Mouse (Mus musculus) frontal cortex, adult (tissue): ENCODE measurements around the gene Eea1.
"Not testable (repeated sequence)": the region's sequence is repeated elsewhere in the genome, so short reads cannot be mapped to it uniquely, and the experiment has no call there.

ENCODE experiments used
- ATAC-seq: cut with Nextera tagmentation; 2 replicates; pipeline ENCODE4 v1.9.2; 2017; ENCODE audit warnings: mild to moderate bottlenecking, moderate library complexity, mixed read lengths; ENCODE audit not compliant: low TSS enrichment

The Eea1 gene

GRCm38 (mm10) chr10:95940046-95940900 is at the start of gene Eea1:
Gene Eea1 (plus strand): TSS chr10:95940650.
- peak; percentile 95 for ATAC-seq

GRCm38 (mm10) chr10:95891214-95891960 is 49.1 kb upstream of the Eea1 start:
- ATAC-seq, result no peak

- ATAC-seq, result no peak
Observed at GRCm38 (mm10) chr10:95892132-95892531, 48.3 kb upstream of the Eea1 start.

GRCm38 (mm10) chr10:95893291-95893932 is 47.0 kb upstream of the Eea1 start:
- ATAC-seq, result no peak

GRCm38 (mm10) chr10:95894036-95894855 is 46.2 kb upstream of the Eea1 start:
- peak; percentile 81 for ATAC-seq

- peak; percentile 96 for ATAC-seq
Observed at GRCm38 (mm10) chr10:95894856-95895386, 45.5 kb upstream of the Eea1 start.

- peak; percentile 42 for ATAC-seq
Observed at GRCm38 (mm10) chr10:95898471-95899154, 41.8 kb upstream of the Eea1 start.

- peak; percentile 62 for ATAC-seq
Observed at GRCm38 (mm10) chr10:95904668-95905067, 35.8 kb upstream of the Eea1 start.

GRCm38 (mm10) chr10:95909246-95909909 is 31.1 kb upstream of the Eea1 start:
- ATAC-seq, result peak; percentile 78

- peak; percentile 86 for ATAC-seq
Observed at GRCm38 (mm10) chr10:95911016-95911415, 29.4 kb upstream of the Eea1 start.

- no peak for ATAC-seq
Observed at GRCm38 (mm10) chr10:95914434-95915174, 25.8 kb upstream of the Eea1 start.

- ATAC-seq, result no peak
Observed at GRCm38 (mm10) chr10:95918716-95919115, 21.7 kb upstream of the Eea1 start.

- ATAC-seq, result peak; percentile 69; the same call in 1 of the 2 replicates
Observed at GRCm38 (mm10) chr10:95923263-95924217, 16.9 kb upstream of the Eea1 start.

GRCm38 (mm10) chr10:95933631-95934030 is 6.8 kb upstream of the Eea1 start:
- ATAC-seq, result not testable (repeated sequence)

- ATAC-seq, result peak; percentile 74
Observed at GRCm38 (mm10) chr10:95940901-95941767, 684 bp downstream of the Eea1 start.

GRCm38 (mm10) chr10:95941768-95942425 is 1.4 kb downstream of the Eea1 start:
- no peak for ATAC-seq

GRCm38 (mm10) chr10:95945086-95945485 is 4.6 kb downstream of the Eea1 start:
- no peak for ATAC-seq
